ENCODE assay signal across 20 mouse cellular contexts in genomic region chr2:121292316-121293013, GRCm38 (mm10). TPM values are rescaled to one million over a fixed set of nuclear protein-coding genes. Genes with fewer than 3 reads are reported as not detected.
A peak's percentile ranks its signal among the peaks of the same experiment; 100 is the strongest.
DNase-seq lines count a peak whose midpoint lies in the region; ATAC-seq and TF ChIP-seq lines count a peak whose summit lies in the region.
"Had no signal": no experiment of that assay in that cellular context is flagged by ENCODE, and none has a peak within 500 bp of the region (broad histone marks: within the 10 kb centered on the region; RNA-seq: fewer than 3 reads in every experiment).

No protein-coding gene starts in this region.

- H3K4me1 ChIP-seq in hindbrain, postnatal 0 days (ENCODE audit: insufficient read depth, low read length) = peaks cover 21% of the 10 kb centered on the region
- H3K4me1 ChIP-seq in hindbrain, embryonic 14.5 days (replicated peaks; ENCODE audit: control insufficient read depth, insufficient read depth, low read length) = peaks cover 53% of the 10 kb centered on the region
- peaks cover 7% of the 10 kb centered on the region; the same call in 1 of the 2 replicates for H3K4me1 ChIP-seq in lung, postnatal 0 days (ENCODE audit: insufficient read depth, low read depth, low read length)

- TF ChIP-seq EP300 in lung, postnatal 0 days (IDR thresholded peaks at IDR 0.05) = no peak

- no peaks in the 10 kb centered on the region for H3K36me3 ChIP-seq in hindbrain, postnatal 0 days (ENCODE audit: insufficient read depth, low read length)
- H3K36me3 ChIP-seq in hindbrain, embryonic 14.5 days (replicated peaks; ENCODE audit: control insufficient read depth, insufficient read depth) = no peaks in the 10 kb centered on the region
- no peaks in the 10 kb centered on the region for H3K36me3 ChIP-seq in lung, postnatal 0 days (ENCODE audit: insufficient read depth, low read length)
- H3K36me3 ChIP-seq: embryonic facial prominence, embryonic 12.5 days; hindbrain, embryonic 15.5 days; midbrain, embryonic 15.5 days had no signal

- no peak for ATAC-seq in hindbrain, postnatal 0 days
- no peak for ATAC-seq in hindbrain, embryonic 14.5 days (ENCODE audit: low FRiP score)
- ATAC-seq in lung, postnatal 0 days = no peak
- ATAC-seq: intestine, embryonic 16.5 days; midbrain, embryonic 15.5 days; Patski had no signal

- no peak overlapping the region for H3K27ac ChIP-seq in hindbrain, postnatal 0 days
- no peak overlapping the region for H3K27ac ChIP-seq in hindbrain, embryonic 14.5 days
- no peak overlapping the region for H3K27ac ChIP-seq in lung, postnatal 0 days (ENCODE audit: low read length)
- H3K27ac ChIP-seq: embryonic facial prominence, embryonic 12.5 days; hindbrain, embryonic 15.5 days; midbrain, embryonic 15.5 days had no signal

- no peaks in the 10 kb centered on the region for H3K27me3 ChIP-seq in hindbrain, postnatal 0 days (ENCODE audit: insufficient read depth, low read length)
- H3K27me3 ChIP-seq in hindbrain, embryonic 14.5 days (ENCODE audit: control insufficient read depth, insufficient read depth, low read length) = no peaks in the 10 kb centered on the region
- peaks cover 24% of the 10 kb centered on the region for H3K27me3 ChIP-seq in lung, postnatal 0 days (replicated peaks; ENCODE audit: insufficient read depth, low read length)
- H3K27me3 ChIP-seq: hindbrain, embryonic 15.5 days; midbrain, embryonic 15.5 days had no signal

- peak; percentile 40 for TF ChIP-seq CTCF in hindbrain, postnatal 0 days (IDR thresholded peaks at IDR 0.05; ENCODE audit: low read depth)
- TF ChIP-seq CTCF in lung, postnatal 0 days (IDR thresholded peaks at IDR 0.05) = 0 out of 2 replicates have a peak, but pooled peaks have one; percentile 10

- no peak overlapping the region for H3K4me3 ChIP-seq in hindbrain, postnatal 0 days (ENCODE audit: low read length)
- no peak overlapping the region for H3K4me3 ChIP-seq in hindbrain, embryonic 14.5 days (replicated peaks; ENCODE audit: low read length)
- H3K4me3 ChIP-seq in lung, postnatal 0 days (ENCODE audit: low read depth, low read length) = no peak overlapping the region
- H3K4me3 ChIP-seq: embryonic facial prominence, embryonic 12.5 days; gastrocnemius, adult 2 months; hindbrain, embryonic 15.5 days; midbrain, embryonic 15.5 days had no signal

- no peaks in the 10 kb centered on the region for H3K9me3 ChIP-seq in hindbrain, postnatal 0 days (ENCODE audit: low read length)
- H3K9me3 ChIP-seq in hindbrain, embryonic 14.5 days (ENCODE audit: control insufficient read depth, low read length) = no peaks in the 10 kb centered on the region
- H3K9me3 ChIP-seq in lung, postnatal 0 days (ENCODE audit: low read length) = no peaks in the 10 kb centered on the region
- H3K9me3 ChIP-seq: embryonic facial prominence, embryonic 12.5 days; hindbrain, embryonic 15.5 days; midbrain, embryonic 15.5 days had no signal

- no peak overlapping the region for H3K4me2 ChIP-seq in hindbrain, postnatal 0 days (ENCODE audit: low read depth, low read length)
- H3K4me2 ChIP-seq in hindbrain, embryonic 14.5 days (replicated peaks) = no peak overlapping the region
- H3K4me2 ChIP-seq in lung, postnatal 0 days (replicated peaks; ENCODE audit: low read depth, low read length) = no peak overlapping the region
- H3K4me2 ChIP-seq: embryonic facial prominence, embryonic 12.5 days; hindbrain, embryonic 15.5 days; midbrain, embryonic 15.5 days had no signal

- peak; percentile 31 for DNase-seq in cerebellum, adult 9-11 months
- DNase-seq in cerebellum, adult 9-10 months = no peak
- no peak for DNase-seq in hindbrain, postnatal 0 days (ENCODE audit: low spot score)
- DNase-seq in hindbrain, embryonic 14.5 days (ENCODE audit: low spot score) = no peak
- no peak for DNase-seq in lung, postnatal 0 days (ENCODE audit: low spot score)
- DNase-seq in lung, postnatal 14 days = no peak
- DNase-seq in ovary, postnatal 36 days (ENCODE audit: low spot score) = no peak
- DNase-seq: adrenal gland, postnatal 36 days; cerebellum, postnatal 25 days; gastrocnemius, adult 2 months; heart, postnatal 4 days; kidney, postnatal 4 days; thymus, adult 2 months; thymus, postnatal 4 days had no signal

- H3K9ac ChIP-seq in hindbrain, postnatal 0 days (replicated peaks; ENCODE audit: low read length) = no peak overlapping the region
- no peak overlapping the region for H3K9ac ChIP-seq in hindbrain, embryonic 14.5 days
- H3K9ac ChIP-seq in lung, postnatal 0 days (replicated peaks; ENCODE audit: low read depth) = no peak overlapping the region
- H3K9ac ChIP-seq: embryonic facial prominence, embryonic 12.5 days; hindbrain, embryonic 15.5 days; midbrain, embryonic 15.5 days had no signal

- 69% methylated on average over 5 of the region's 5 CpGs for WGBS in hindbrain, postnatal 0 days
- 70% methylated on average over 5 of the region's 5 CpGs for WGBS in hindbrain, embryonic 14.5 days
- WGBS in lung, postnatal 0 days = 62% methylated on average over 5 of the region's 5 CpGs

RNA-seq across cellular contexts. Expression of gene Map1a, which starts 3.1 kb away (rescaled TPM):
- total RNA-seq in hindbrain, postnatal 0 days (2014; rRNA removed) = 160 and 173 TPM in 2 replicates
- 70.6 and 72.5 TPM in 2 replicates for polyA plus RNA-seq in hindbrain, postnatal 0 days (2015; fragmentation: Nextera tagmentation; extraction: Ambion mirVana)
- polyA plus RNA-seq in hindbrain, embryonic 14.5 days (2014; fragmentation: Nextera tagmentation; extraction: Ambion mirVana) = 50.1 and 57.2 TPM in 2 replicates
- polyA plus RNA-seq in lung, postnatal 0 days (2015; fragmentation: Nextera tagmentation; extraction: Ambion mirVana) = 1.3 and 1.9 TPM in 2 replicates
- total RNA-seq: megakaryocyte-erythroid progenitor cell, adult 5-6 weeks had no signal

RNA-seq across cellular contexts. Expression of gene Trp53bp1, which starts 21.3 kb away (rescaled TPM):
- total RNA-seq in hindbrain, postnatal 0 days (2014; rRNA removed) = 194 and 277 TPM in 2 replicates
- 76.4 and 80.9 TPM in 2 replicates for polyA plus RNA-seq in hindbrain, postnatal 0 days (2015; fragmentation: Nextera tagmentation; extraction: Ambion mirVana)
- 165 and 170 TPM in 2 replicates for polyA plus RNA-seq in hindbrain, embryonic 14.5 days (2014; fragmentation: Nextera tagmentation; extraction: Ambion mirVana)
- 9.8 and 16.6 TPM in 2 replicates for polyA plus RNA-seq in lung, postnatal 0 days (2015; fragmentation: Nextera tagmentation; extraction: Ambion mirVana)

Comparison
In these comparisons a context has a peak if more than half of its experiments do, and no peak if none do; other contexts are left out.
1. RNA of gene Map1a, which starts 3.1 kb away (polyA plus RNA-seq): 70.6 to 72.5 TPM in hindbrain, postnatal 0 days and 50.1 to 57.2 TPM in hindbrain, embryonic 14.5 days; 1.3 to 1.9 TPM in lung, postnatal 0 days; every median in the first group is over 10 times any median in the second.